Mouse (Mus musculus): Measurements from ENCODE around the gene Fgfr2. TPM values are rescaled to one million over a fixed set of nuclear protein-coding genes. Genes with fewer than 3 reads are reported as not detected.

Gene Fgfr2
- polyA plus RNA-seq, 1 experiment from 2014 or later = not detected

GRCm38 (mm10) chr7:132765629-132766186, 357.4 kb downstream of the Fgfr2 start:
- Histone ChIP-seq H3K4me3 (ENCODE audit: inconsistent target) (no peak overlapping the region), H3K36me3 (ENCODE audit: inconsistent target) (peaks cover 22% of the 10 kb centered on the region), H3K79me2 (ENCODE audit: inconsistent target) (peaks cover 81% of the 10 kb centered on the region; the same call in 1 of the 2 replicates), H3K27ac (peak overlapping the region; percentile 28; the same call in 1 of the 2 replicates)
- WGBS (ENCODE audit: missing documents) = 96% methylated on average over 3 of the region's 3 CpGs

- H3K27ac ChIP-seq = peak overlapping the region; percentile 28
- H3K36me3 ChIP-seq (ENCODE audit: inconsistent target) = peaks cover 19% of the 10 kb centered on the region
- WGBS (ENCODE audit: missing documents) = 78% methylated on average over 4 of the region's 4 CpGs
- peaks cover 82% of the 10 kb centered on the region; the same call in 1 of the 2 replicates for H3K79me2 ChIP-seq (ENCODE audit: inconsistent target)
- no peak overlapping the region for H3K4me3 ChIP-seq (ENCODE audit: inconsistent target)
Measured at GRCm38 (mm10) chr7:132764896-132765491, 358.2 kb downstream of the Fgfr2 start.

- Histone ChIP-seq H3K79me2 (ENCODE audit: inconsistent target) (peaks cover 78% of the 10 kb centered on the region; the same call in 1 of the 2 replicates), H3K36me3 (ENCODE audit: inconsistent target) (peaks cover 19% of the 10 kb centered on the region; the same call in 1 of the 2 replicates), H3K4me3 (ENCODE audit: inconsistent target) (no peak overlapping the region), H3K27ac (no peak overlapping the region)
- 92% methylated on average over 4 of the region's 4 CpGs for WGBS (ENCODE audit: missing documents)
Measured at GRCm38 (mm10) chr7:132764314-132764713, 358.8 kb downstream of the Fgfr2 start.

- no peak overlapping the region for H3K4me3 ChIP-seq (ENCODE audit: inconsistent target)
- H3K36me3 ChIP-seq (ENCODE audit: inconsistent target) = peaks cover 20% of the 10 kb centered on the region; the same call in 1 of the 2 replicates
- H3K27ac ChIP-seq = no peak overlapping the region
- 97% methylated on average over 5 of the region's 5 CpGs for WGBS (ENCODE audit: missing documents)
- peaks cover 74% of the 10 kb centered on the region; the same call in 1 of the 2 replicates for H3K79me2 ChIP-seq (ENCODE audit: inconsistent target)
Measured at GRCm38 (mm10) chr7:132763911-132764310, 359.2 kb downstream of the Fgfr2 start.

GRCm38 (mm10) chr7:132763351-132763750, 359.8 kb downstream of the Fgfr2 start:
- no peak overlapping the region for H3K27ac ChIP-seq
- peaks cover 20% of the 10 kb centered on the region; the same call in 1 of the 2 replicates for H3K36me3 ChIP-seq (ENCODE audit: inconsistent target)
- no peak overlapping the region for H3K4me3 ChIP-seq (ENCODE audit: inconsistent target)
- H3K79me2 ChIP-seq (ENCODE audit: inconsistent target) = peaks cover 68% of the 10 kb centered on the region; the same call in 1 of the 2 replicates
- 97% methylated on average over 6 of the region's 6 CpGs for WGBS (ENCODE audit: missing documents)

GRCm38 (mm10) chr7:132761409-132761808, 361.7 kb downstream of the Fgfr2 start:
- H3K27ac ChIP-seq = no peak overlapping the region
- H3K79me2 ChIP-seq (ENCODE audit: inconsistent target) = peaks cover 65% of the 10 kb centered on the region; the same call in 1 of the 2 replicates
- H3K4me3 ChIP-seq (ENCODE audit: inconsistent target) = no peak overlapping the region
- H3K36me3 ChIP-seq (ENCODE audit: inconsistent target) = peaks cover 35% of the 10 kb centered on the region
- 100% methylated on average over 2 of the region's 2 CpGs for WGBS (ENCODE audit: missing documents)

- peaks cover 43% of the 10 kb centered on the region for H3K36me3 ChIP-seq (ENCODE audit: inconsistent target)
- H3K79me2 ChIP-seq (ENCODE audit: inconsistent target) = peaks cover 70% of the 10 kb centered on the region; the same call in 1 of the 2 replicates
- WGBS (ENCODE audit: missing documents) = 99% methylated on average over 6 of the region's 6 CpGs
- no peak overlapping the region for H3K27ac ChIP-seq
- no peak overlapping the region for H3K4me3 ChIP-seq (ENCODE audit: inconsistent target)
Measured at GRCm38 (mm10) chr7:132760589-132761180, 362.5 kb downstream of the Fgfr2 start.

- Histone ChIP-seq H3K27ac (no peak overlapping the region), H3K79me2 (ENCODE audit: inconsistent target) (peaks cover 77% of the 10 kb centered on the region; the same call in 1 of the 2 replicates), H3K36me3 (ENCODE audit: inconsistent target) (peaks cover 49% of the 10 kb centered on the region), H3K4me3 (ENCODE audit: inconsistent target) (no peak overlapping the region)
- 97% methylated on average over 6 of the region's 6 CpGs for WGBS (ENCODE audit: missing documents)
Measured at GRCm38 (mm10) chr7:132759926-132760325, 363.2 kb downstream of the Fgfr2 start.

- Histone ChIP-seq H3K27ac (no peak overlapping the region), H3K79me2 (ENCODE audit: inconsistent target) (peaks cover 79% of the 10 kb centered on the region; the same call in 1 of the 2 replicates), H3K36me3 (ENCODE audit: inconsistent target) (peaks cover 54% of the 10 kb centered on the region), H3K4me3 (ENCODE audit: inconsistent target) (no peak overlapping the region)
- WGBS (ENCODE audit: missing documents) = 97% methylated on average over 18 of the region's 22 CpGs
Measured at GRCm38 (mm10) chr7:132759405-132759891, 363.7 kb downstream of the Fgfr2 start.

- no peak overlapping the region for H3K4me3 ChIP-seq (ENCODE audit: inconsistent target)
Measured at GRCm38 (mm10) chr7:132758875-132759274, 364.3 kb downstream of the Fgfr2 start.

GRCm38 (mm10) chr7:132756325-132756724, 366.8 kb downstream of the Fgfr2 start:
- Histone ChIP-seq H3K4me3 (ENCODE audit: inconsistent target) (no peak overlapping the region), H3K27ac (no peak overlapping the region), H3K36me3 (ENCODE audit: inconsistent target) (peaks cover 70% of the 10 kb centered on the region), H3K79me2 (ENCODE audit: inconsistent target) (peaks cover 66% of the 10 kb centered on the region; the same call in 1 of the 2 replicates)
- 94% methylated on average over 5 of the region's 5 CpGs for WGBS (ENCODE audit: missing documents)

More at GRCm38 (mm10) chr7:132758875-132759274, 364.3 kb downstream of the Fgfr2 start:
- Histone ChIP-seq H3K36me3 (ENCODE audit: inconsistent target) (peaks cover 58% of the 10 kb centered on the region), H3K27ac (no peak overlapping the region), H3K79me2 (ENCODE audit: inconsistent target) (peaks cover 79% of the 10 kb centered on the region; the same call in 1 of the 2 replicates)
- WGBS (ENCODE audit: missing documents) = 91% methylated on average over 5 of the region's 5 CpGs

GRCm38 (mm10) chr7:132754389-132754750, 368.8 kb downstream of the Fgfr2 start:
- peaks cover 50% of the 10 kb centered on the region; the same call in 1 of the 2 replicates for H3K79me2 ChIP-seq (ENCODE audit: inconsistent target)
- 68% methylated on average over 3 of the region's 3 CpGs for WGBS (ENCODE audit: missing documents)
- H3K27ac ChIP-seq = no peak overlapping the region
- no peak overlapping the region for H3K4me3 ChIP-seq (ENCODE audit: inconsistent target)
- peaks cover 76% of the 10 kb centered on the region for H3K36me3 ChIP-seq (ENCODE audit: inconsistent target)

GRCm38 (mm10) chr7:132753518-132754388, 369.4 kb downstream of the Fgfr2 start:
- H3K36me3 ChIP-seq (ENCODE audit: inconsistent target) = peaks cover 71% of the 10 kb centered on the region
- WGBS (ENCODE audit: missing documents) = 98% methylated on average over 4 of the region's 4 CpGs
- no peak overlapping the region for H3K27ac ChIP-seq
- peaks cover 50% of the 10 kb centered on the region; the same call in 1 of the 2 replicates for H3K79me2 ChIP-seq (ENCODE audit: inconsistent target)
- no peak overlapping the region for H3K4me3 ChIP-seq (ENCODE audit: inconsistent target)

- Histone ChIP-seq H3K27ac (no peak overlapping the region), H3K36me3 (ENCODE audit: inconsistent target) (peaks cover 58% of the 10 kb centered on the region), H3K4me3 (ENCODE audit: inconsistent target) (no peak overlapping the region), H3K79me2 (ENCODE audit: inconsistent target) (peaks cover 37% of the 10 kb centered on the region; the same call in 1 of the 2 replicates)
- 96% methylated on average over 2 of the region's 2 CpGs for WGBS (ENCODE audit: missing documents)
Measured at GRCm38 (mm10) chr7:132751716-132752115, 371.4 kb downstream of the Fgfr2 start.

Data from macrophage (primary cell).